Comparison of ENCODE assay signal across 8 mouse cellular contexts in genomic region chr16:4683581-4684456, GRCm38 (mm10). TPM values are rescaled to one million over a fixed set of nuclear protein-coding genes. Genes with fewer than 3 reads are reported as not detected.
DNase-seq lines count a peak whose midpoint lies in the region; ATAC-seq lines count a peak whose summit lies in the region.

No protein-coding gene starts in this region.

- DNase-seq in adrenal gland, adult (ENCODE audit: inconsistent age in 2 of 2, low spot score in 1 of 2), result peak; percentile 97 to 99
- peak; percentile 97 for DNase-seq in embryo, embryonic 10.5 days (ENCODE audit: low spot score)
- DNase-seq in gastrocnemius, postnatal 14 days, result peak; percentile 98
- peak; percentile 91 to 97 for DNase-seq in left cerebral cortex, postnatal 10 days (ENCODE audit: extremely low spot score in 1 of 2, low spot score in 2 of 2)
- peak; percentile 97 for DNase-seq in right cerebral cortex, postnatal 25 days
- DNase-seq in urinary bladder, postnatal 4 days (ENCODE audit: low spot score in 2 of 2), result peak; percentile 93 to 96

- intact Hi-C loops in gastrocnemius, postnatal 14 days (cut with DNase I; ENCODE audit: low total_unique reads), result no loop called here
- intact Hi-C loops in left cerebral cortex, postnatal 10 days (cut with DNase I), result loop anchor here (5.0 kb wide), 1 partner anchor 103 kb away; no protein-coding TSS in a partner anchor

- ATAC-seq in inflammation-experienced regulatory T-cells, adult 6 months, result peak; percentile 78
- ATAC-seq in megakaryocyte-erythroid progenitor cell, adult 5-6 weeks (replicated peaks; ENCODE audit: low FRiP score, low TSS enrichment, poor library complexity, severe bottlenecking), result peak; percentile 72

RNA-seq across cellular contexts. Expression of gene Coro7, which starts 4.2 kb away (rescaled TPM):
- total RNA-seq in gastrocnemius, postnatal 14 days (2021), result 10 to 100 TPM; 13.9 to 17.8 TPM
- polyA plus RNA-seq in inflammation-experienced regulatory T-cells, adult 6 months (2017; shearing (Covaris generic)), result 100 to 1,000 TPM in 2 of 3 experiments, 10 to 100 TPM in 1; 94.9 to 137 (median 111) TPM
- total RNA-seq in left cerebral cortex, postnatal 10 days (2021), result 100 to 1,000 TPM in 1 of 2 experiments, 10 to 100 TPM in 1; 84.6 to 108 TPM
- total RNA-seq in megakaryocyte-erythroid progenitor cell, adult 5-6 weeks (2014; fragmentation: Nextera tagmentation), result 48.2 and 78.5 TPM in 2 replicates
- 10.4 and 15.7 TPM in 2 replicates for total RNA-seq in megakaryocyte-erythroid progenitor cell, adult 5-6 weeks (2017)

RNA-seq across cellular contexts. Expression of gene Nmral1, which starts 35.3 kb away (rescaled TPM):
- 1 to 10 TPM; 4.5 to 5.2 TPM for total RNA-seq in gastrocnemius, postnatal 14 days (2021)
- polyA plus RNA-seq in inflammation-experienced regulatory T-cells, adult 6 months (2017; shearing (Covaris generic)), result 10 to 100 TPM; 10.0 to 36.5 (median 16.6) TPM
- total RNA-seq in left cerebral cortex, postnatal 10 days (2021), result 10 to 100 TPM; 12.6 to 13.0 TPM
- 72.1 and 80.1 TPM in 2 replicates for total RNA-seq in megakaryocyte-erythroid progenitor cell, adult 5-6 weeks (2014; fragmentation: Nextera tagmentation)
- total RNA-seq in megakaryocyte-erythroid progenitor cell, adult 5-6 weeks (2017), result 81.5 and 95.5 TPM in 2 replicates

RNA-seq across cellular contexts. Expression of gene Hmox2, which starts 42.3 kb away (rescaled TPM):
- total RNA-seq in gastrocnemius, postnatal 14 days (2021), result 10 to 100 TPM; 41.8 to 44.5 TPM
- 100 to 1,000 TPM in 2 of 3 experiments, 10 to 100 TPM in 1; 97.9 to 114 (median 103) TPM for polyA plus RNA-seq in inflammation-experienced regulatory T-cells, adult 6 months (2017; shearing (Covaris generic))
- 10 to 100 TPM; 75.4 to 83.2 TPM for total RNA-seq in left cerebral cortex, postnatal 10 days (2021)
- total RNA-seq in megakaryocyte-erythroid progenitor cell, adult 5-6 weeks (2014; fragmentation: Nextera tagmentation), result 28.4 and 31.9 TPM in 2 replicates
- 43.8 and 49.9 TPM in 2 replicates for total RNA-seq in megakaryocyte-erythroid progenitor cell, adult 5-6 weeks (2017)

RNA-seq across cellular contexts. Expression of gene Dnaja3, which starts 44.0 kb away (rescaled TPM):
- total RNA-seq in gastrocnemius, postnatal 14 days (2021), result 100 to 1,000 TPM in 1 of 2 experiments, 10 to 100 TPM in 1; 88.0 to 100 TPM
- polyA plus RNA-seq in inflammation-experienced regulatory T-cells, adult 6 months (2017; shearing (Covaris generic)), result 10 to 100 TPM; 21.1 to 28.7 (median 25.3) TPM
- 10 to 100 TPM; 58.7 to 59.0 TPM for total RNA-seq in left cerebral cortex, postnatal 10 days (2021)
- total RNA-seq in megakaryocyte-erythroid progenitor cell, adult 5-6 weeks (2014; fragmentation: Nextera tagmentation), result 56.5 and 81.2 TPM in 2 replicates
- total RNA-seq in megakaryocyte-erythroid progenitor cell, adult 5-6 weeks (2017), result 71.0 and 106 TPM in 2 replicates

RNA-seq across cellular contexts. Expression of gene Vasn, which starts 44.1 kb away (rescaled TPM):
- total RNA-seq in gastrocnemius, postnatal 14 days (2021), result 1 to 10 TPM; 7.6 to 8.4 TPM
- 1 to 10 TPM in 1 of 3 experiments, under 1 TPM in 2; 0.78 to 1.6 (median 0.84) TPM for polyA plus RNA-seq in inflammation-experienced regulatory T-cells, adult 6 months (2017; shearing (Covaris generic))
- total RNA-seq in left cerebral cortex, postnatal 10 days (2021), result 1 to 10 TPM; 5.1 to 6.4 TPM
- not detected in 2 replicates for total RNA-seq in megakaryocyte-erythroid progenitor cell, adult 5-6 weeks (2014; fragmentation: Nextera tagmentation)
- total RNA-seq in megakaryocyte-erythroid progenitor cell, adult 5-6 weeks (2017), result 0.38 and 0.65 TPM in 2 replicates

Comparison
In these comparisons a context has a peak if more than half of its experiments do, and no peak if none do; other contexts are left out.
1. Peak in every context shown above with its lines: DNase-seq and ATAC-seq.
2. RNA of gene Nmral1, which starts 35.3 kb away (total RNA-seq): 72.1 to 95.5 TPM in megakaryocyte-erythroid progenitor cell, adult 5-6 weeks; 12.6 to 13.0 TPM in left cerebral cortex, postnatal 10 days and 4.5 to 5.2 TPM in gastrocnemius, postnatal 14 days; every median in the first group is over 4 times any median in the second.